Mouse (Mus musculus) lung, embryonic 15.5 days (tissue): ENCODE measurements around the gene 2610001J05Rik. TPM values are rescaled to one million over a fixed set of nuclear protein-coding genes. Genes with fewer than 3 reads are reported as not detected.
"Not testable (repeated sequence)": the region's sequence is repeated elsewhere in the genome, so short reads cannot be mapped to it uniquely, and the experiment has no call there.

ENCODE experiments used
- ATAC-seq: fragments of 200-750 bp; cut with Nextera tagmentation; 2 replicates; pipeline ENCODE4 v1.8.0; 2017; ENCODE audit warnings: moderate number of reproducible peaks, borderline replicate concordance; ENCODE audit not compliant: low FRiP score, low TSS enrichment; ENCODE audit errors: extremely low read depth
- H3K27ac ChIP-seq: fragments of 300-500 bp; sonication (generic); 2 replicates; pipeline ENCODE4 v1.5.1; 2015; ENCODE audit warnings: moderate library complexity, mild to moderate bottlenecking, inconsistent platforms
- H3K27me3 ChIP-seq: fragments of 300-500 bp; sonication (generic); 2 replicates; pipeline ENCODE4 v1.6.1; 2015; ENCODE audit warnings: inconsistent platforms
- H3K36me3 ChIP-seq: fragments of 300-500 bp; sonication (generic); 2 replicates; pipeline ENCODE4 v1.6.1; 2015; ENCODE audit warnings: inconsistent platforms
- H3K4me1 ChIP-seq: fragments of 300-500 bp; sonication (generic); 2 replicates; pipeline ENCODE4 v1.6.1; 2015; ENCODE audit warnings: inconsistent platforms
- H3K4me2 ChIP-seq: fragments of 300-500 bp; sonication (generic); 2 replicates; pipeline ENCODE4 v1.6.1; 2015; ENCODE audit warnings: inconsistent platforms, mild to moderate bottlenecking, moderate library complexity
- H3K4me3 ChIP-seq: fragments of 300-500 bp; sonication (generic); 2 replicates; pipeline ENCODE4 v1.5.1; 2015; ENCODE audit warnings: mild to moderate bottlenecking, inconsistent platforms
- H3K9ac ChIP-seq: fragments of 300-500 bp; sonication (generic); 2 replicates; pipeline ENCODE4 v1.6.1; 2015; ENCODE audit warnings: inconsistent platforms
- H3K9me3 ChIP-seq: fragments of 300-500 bp; sonication (generic); 2 replicates; pipeline ENCODE4 v1.6.1; 2016; ENCODE audit warnings: inconsistent platforms
- WGBS: fragments of 180-500 bp; shearing (Covaris S2); methylation state at CpG from one replicate; pipeline ENCODE4 v1.1.7; 2015; 5-methylcytosine and 5-hydroxymethylcytosine counted together
- polyA plus RNA-seq: library from polyadenylated mRNA; unstranded; fragments of >200 nt; fragmentation: Nextera tagmentation; extraction: Ambion mirVana; gene quantifications from 2 replicates; pipeline ENCODE4 v1.2.1, GENCODE M21; 2015

2610001J05Rik gene
- polyA plus RNA-seq, 1 experiment from 2014 or later: 135 TPM

- H3K27ac ChIP-seq: no peak overlapping the region
- H3K9me3 ChIP-seq: no peaks in the 10 kb centered on the region
- 69% methylated on average over 6 of the region's 6 CpGs for whole genome bisulfite sequencing
- no peaks in the 10 kb centered on the region for H3K27me3 ChIP-seq
- no peak for ATAC-seq
- no peaks in the 10 kb centered on the region for H3K36me3 ChIP-seq
- no peak overlapping the region for H3K4me3 ChIP-seq
- H3K4me2 ChIP-seq: no peak overlapping the region
- H3K4me1 ChIP-seq: no peaks in the 10 kb centered on the region
- no peak overlapping the region for H3K9ac ChIP-seq
Measured at GRCm38 (mm10) chr6:13859877-13860585, 11.3 kb downstream of the 2610001J05Rik start.

- no peak for ATAC-seq
- no peak overlapping the region for H3K27ac ChIP-seq
- H3K4me1 ChIP-seq: no peaks in the 10 kb centered on the region
- no peak overlapping the region for H3K4me3 ChIP-seq
- 36% methylated on average over 11 of the region's 11 CpGs for WGBS
- no peaks in the 10 kb centered on the region for H3K9me3 ChIP-seq
- no peaks in the 10 kb centered on the region for H3K36me3 ChIP-seq
- H3K9ac ChIP-seq: no peak overlapping the region
- H3K27me3 ChIP-seq: no peaks in the 10 kb centered on the region
- no peak overlapping the region for H3K4me2 ChIP-seq
Measured at GRCm38 (mm10) chr6:13854230-13854629, 17.1 kb downstream of the 2610001J05Rik start.

GRCm38 (mm10) chr6:13853244-13853643 lies 18.1 kb downstream of the 2610001J05Rik start:
- Histone ChIP-seq H3K9ac (no peak overlapping the region), H3K4me2 (no peak overlapping the region), H3K4me1 (no peaks in the 10 kb centered on the region), H3K4me3 (no peak overlapping the region), H3K27me3 (no peaks in the 10 kb centered on the region), H3K36me3 (no peaks in the 10 kb centered on the region), H3K27ac (no peak overlapping the region), H3K9me3 (no peaks in the 10 kb centered on the region)
- WGBS: 84% methylated on average over 4 of the region's 4 CpGs
- ATAC-seq: no peak

GRCm38 (mm10) chr6:13846031-13846430 lies 25.3 kb downstream of the 2610001J05Rik start:
- H3K4me1 ChIP-seq, ATAC-seq, H3K9ac ChIP-seq: not testable (repeated sequence)

GRCm38 (mm10) chr6:13839345-13840054 lies 31.8 kb downstream of the 2610001J05Rik start, which contains the start of gene Gpr85:
TSS of gene Gpr85 (minus strand) at chr6:13839942.
- Histone ChIP-seq H3K4me3 (peak within 1 kb of the TSS; percentile 54), H3K27ac (peak within 1 kb of the TSS; percentile 62), H3K36me3 (no peaks in the 10 kb centered on the region), H3K9me3 (no peaks in the 10 kb centered on the region), H3K4me1 (no peaks in the 10 kb centered on the region), H3K4me2 (peak within 1 kb of the TSS; percentile 94), H3K9ac (peak within 1 kb of the TSS; percentile 64), H3K27me3 (no peaks in the 10 kb centered on the region)
- ATAC-seq: no peak
- 33% methylated on average over 18 of the region's 18 CpGs for WGBS

More at GRCm38 (mm10) chr6:13846031-13846430, 25.3 kb downstream of the 2610001J05Rik start:
- not testable (repeated sequence) for H3K27me3 ChIP-seq, H3K4me3 ChIP-seq, H3K27ac ChIP-seq, H3K4me2 ChIP-seq, H3K9me3 ChIP-seq, H3K36me3 ChIP-seq
- WGBS: 91% methylated on average over 1 of the region's 1 CpGs

- H3K9me3 ChIP-seq: no peaks in the 10 kb centered on the region
- H3K4me2 ChIP-seq: peak overlapping the region; percentile 94
- H3K27ac ChIP-seq: peak overlapping the region; percentile 62
- peak overlapping the region; percentile 64 for H3K9ac ChIP-seq
- under 1% methylated on average over 41 of the region's 41 CpGs for WGBS
- peak; percentile 95 for ATAC-seq
- no peaks in the 10 kb centered on the region for H3K27me3 ChIP-seq
- no peaks in the 10 kb centered on the region for H3K36me3 ChIP-seq
- peak overlapping the region; percentile 54 for H3K4me3 ChIP-seq
- H3K4me1 ChIP-seq: no peaks in the 10 kb centered on the region
Measured at GRCm38 (mm10) chr6:13838677-13839344, 32.5 kb downstream of the 2610001J05Rik start.

GRCm38 (mm10) chr6:13837916-13838676 lies 33.2 kb downstream of the 2610001J05Rik start:
- Histone ChIP-seq H3K9me3 (no peaks in the 10 kb centered on the region), H3K4me2 (peak overlapping the region; percentile 94), H3K27me3 (no peaks in the 10 kb centered on the region), H3K27ac (peak overlapping the region; percentile 62; the same call in 1 of the 2 replicates), H3K4me1 (no peaks in the 10 kb centered on the region), H3K36me3 (no peaks in the 10 kb centered on the region), H3K9ac (peak overlapping the region; percentile 64), H3K4me3 (peak overlapping the region; percentile 54)
- 2% methylated on average over 19 of the region's 19 CpGs for WGBS
- ATAC-seq: no peak; the same call in 1 of the 2 replicates

- Histone ChIP-seq H3K4me3 (no peak overlapping the region), H3K9ac (no peak overlapping the region), H3K36me3 (no peaks in the 10 kb centered on the region), H3K4me1 (no peaks in the 10 kb centered on the region), H3K27me3 (no peaks in the 10 kb centered on the region), H3K9me3 (no peaks in the 10 kb centered on the region), H3K4me2 (no peak overlapping the region; the same call in 1 of the 2 replicates), H3K27ac (no peak overlapping the region)
- WGBS: 65% methylated on average over 3 of the region's 3 CpGs
- ATAC-seq: no peak
Measured at GRCm38 (mm10) chr6:13836967-13837570, 34.2 kb downstream of the 2610001J05Rik start.

GRCm38 (mm10) chr6:13835720-13836665 lies 35.3 kb downstream of the 2610001J05Rik start:
- H3K4me2 ChIP-seq: no peak overlapping the region
- no peak overlapping the region for H3K9ac ChIP-seq
- H3K4me1 ChIP-seq: no peaks in the 10 kb centered on the region
- no peaks in the 10 kb centered on the region for H3K9me3 ChIP-seq
- H3K4me3 ChIP-seq: no peak overlapping the region
- H3K27ac ChIP-seq: no peak overlapping the region
- ATAC-seq: no peak
- H3K36me3 ChIP-seq: no peaks in the 10 kb centered on the region
- no peaks in the 10 kb centered on the region for H3K27me3 ChIP-seq
- 65% methylated on average over 17 of the region's 17 CpGs for WGBS

- Histone ChIP-seq H3K27me3 (no peaks in the 10 kb centered on the region), H3K27ac (no peak overlapping the region), H3K4me1 (no peaks in the 10 kb centered on the region), H3K4me3 (no peak overlapping the region), H3K36me3 (no peaks in the 10 kb centered on the region), H3K4me2 (no peak overlapping the region), H3K9me3 (no peaks in the 10 kb centered on the region), H3K9ac (no peak overlapping the region)
- ATAC-seq: no peak
- WGBS: 71% methylated on average over 2 of the region's 2 CpGs
Measured at GRCm38 (mm10) chr6:13832770-13833169, 38.5 kb downstream of the 2610001J05Rik start.
